Mouse (Mus musculus) gastrocnemius, postnatal 25 days (tissue): Measurements from ENCODE around the gene Gm7714. TPM values are rescaled to one million over a fixed set of nuclear protein-coding genes. Genes with fewer than 3 reads are reported as not detected.
"Not testable (repeated sequence)": the region's sequence is repeated elsewhere in the genome, so short reads cannot be mapped to it uniquely, and the experiment has no call there.

Experiments
- DNase-seq: peaks from one replicate; pipeline ENCODE4 v3.0.0; 2022
- long read RNA-seq, 2 experiments: library from polyadenylated mRNA; stranded (forward); transcript quantifications; one replicate each; pipeline ENCODE4 v2.0.0; 2021
- total RNA-seq, 2 experiments: library from RNA; stranded (reverse); gene quantifications; 1 replicate in 1 of 2; 2 replicates in 1 of 2; pipeline ENCODE4 v1.2.3; 2021

Gene Gm7714
- not detected for total RNA-seq
- long read RNA-seq, experiment 1: 0 reads
- long read RNA-seq, experiment 2: 0 reads

GRCm38 (mm10) chr5:88268619-88269018 is at the start of gene Gm7714:
Gene Gm7714, plus strand, starts transcription at chr5:88268919.
- DNase-seq: no peak

DNA sequence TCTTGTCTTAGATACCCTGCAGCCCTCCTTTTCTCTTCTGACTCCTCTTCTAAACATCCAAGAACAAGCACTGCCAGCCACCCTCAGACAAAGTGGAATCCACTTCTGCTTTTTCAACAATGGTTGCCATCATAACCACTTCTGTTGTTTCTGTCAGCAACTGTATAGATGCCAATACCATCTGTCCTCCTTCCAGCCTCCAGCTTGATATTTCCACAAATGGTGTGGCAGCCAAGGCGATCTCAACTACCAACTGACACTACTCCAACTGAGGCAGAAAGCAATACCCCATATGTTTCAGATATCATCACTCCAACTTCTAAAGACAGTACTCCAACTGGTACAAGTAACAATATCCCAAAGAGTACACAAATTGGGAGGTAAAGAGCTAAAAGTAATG is 12.2 kb upstream of the Gm7714 start:
- DNase-seq: no peak

- not testable (repeated sequence) for DNase-seq
Measured at GRCm38 (mm10) chr5:88311307-88311706, 42.6 kb downstream of the Gm7714 start.

DNA sequence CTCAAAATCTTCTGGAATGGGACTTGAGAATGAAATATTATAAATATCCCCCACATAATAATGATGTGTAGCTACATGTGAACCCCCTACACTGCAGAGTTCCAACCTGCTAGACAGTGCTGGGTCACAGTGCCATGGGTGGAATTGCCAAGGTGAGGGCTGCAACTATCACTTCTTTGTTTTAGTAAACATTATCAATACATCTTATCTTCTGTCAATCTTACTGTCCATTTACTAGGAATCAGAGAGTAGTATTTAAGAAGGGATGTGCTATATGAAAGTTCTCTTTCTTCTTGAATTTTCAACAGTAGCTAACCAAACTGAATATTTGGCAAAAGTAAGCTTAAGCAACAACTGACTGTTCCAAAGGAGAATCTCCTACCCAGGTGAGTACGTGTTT is 48.3 kb downstream of the Gm7714 start, which contains the start of gene Prol1:
Gene Prol1 (plus strand): TSS at position 301 of the 400 bp plus-strand sequence.
- no peak for DNase-seq

Other genes starting within 250 kb of the Gm7714 start
- not detected for gene Smr2, start 182.4 kb upstream of the Gm7714 start, total RNA-seq
- not detected for gene Gm11116, start 157.4 kb upstream of the Gm7714 start, total RNA-seq
- gene Gm11115, start 114.8 kb upstream of the Gm7714 start, total RNA-seq: not detected
- not detected for gene Prol1, start 48.4 kb downstream of the Gm7714 start, total RNA-seq
- not detected for gene Amtn, start 107.2 kb downstream of the Gm7714 start, total RNA-seq
- gene Ambn, start 187.1 kb downstream of the Gm7714 start, total RNA-seq: not detected
- gene Enam, start 219.1 kb downstream of the Gm7714 start, total RNA-seq: not detected